Mouse (Mus musculus): ENCODE measurements at regions not wholly inside any gene's neighbourhood (a gene's known extent, or its start where the extent isn't known, plus 50 kb on each side); places are given as distances from the start of the nearest gene placed in this dataset.
"Not testable (repeated sequence)": the region's sequence is repeated elsewhere in the genome, so short reads cannot be mapped to it uniquely, and the experiment has no call there.

GRCm38 (mm10) chr2:53276435-53276834 is 84.9 kb downstream of the Arl6ip6 start:
- DNase-seq (ENCODE audit: low spot score in 2 of 2) = no peak

GRCm38 (mm10) chr2:53301712-53302423 is 110.3 kb downstream of the Arl6ip6 start:
- DNase-seq (ENCODE audit: low spot score in 2 of 2) = no peak

GRCm38 (mm10) chr2:53330680-53331079 is 139.2 kb downstream of the Arl6ip6 start:
- peak in 1 of 2 experiments; percentile 24 for DNase-seq (ENCODE audit: low spot score in 2 of 2)

- no peak for DNase-seq (ENCODE audit: low spot score in 2 of 2)
Observed at GRCm38 (mm10) chr2:53359026-53359425, 167.5 kb downstream of the Arl6ip6 start.

- DNase-seq (ENCODE audit: low spot score in 2 of 2) = no peak
Observed at GRCm38 (mm10) chr2:53382348-53382747, 190.8 kb downstream of the Arl6ip6 start.

GRCm38 (mm10) chr2:53384545-53385176 is 193.1 kb downstream of the Arl6ip6 start:
- DNase-seq (ENCODE audit: low spot score in 2 of 2) = no peak

DNA sequence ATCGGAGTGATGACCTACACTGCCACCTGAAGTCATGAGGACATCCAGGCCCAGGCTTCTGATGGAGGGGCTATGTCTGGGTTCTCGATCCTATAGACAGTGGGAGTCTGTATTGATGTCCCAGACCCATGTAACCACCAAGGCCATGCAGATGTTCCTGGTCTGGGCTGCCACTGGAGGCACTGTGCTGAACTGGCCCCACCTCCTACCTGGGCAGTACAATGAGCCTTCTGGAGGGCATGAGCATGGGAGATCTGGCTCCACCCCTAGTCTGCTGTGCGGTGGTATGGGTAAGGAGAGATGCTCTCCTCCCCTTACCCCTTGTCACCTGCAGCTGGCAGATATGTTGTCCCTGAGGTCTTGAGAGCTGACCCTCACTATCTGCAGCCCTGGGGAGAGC is 197.1 kb downstream of the Arl6ip6 start:
- no peak for DNase-seq (ENCODE audit: low spot score in 2 of 2)

- no peak for DNase-seq (ENCODE audit: low spot score in 2 of 2)
Observed at GRCm38 (mm10) chr2:53414471-53414870, 222.9 kb downstream of the Arl6ip6 start.

DNA sequence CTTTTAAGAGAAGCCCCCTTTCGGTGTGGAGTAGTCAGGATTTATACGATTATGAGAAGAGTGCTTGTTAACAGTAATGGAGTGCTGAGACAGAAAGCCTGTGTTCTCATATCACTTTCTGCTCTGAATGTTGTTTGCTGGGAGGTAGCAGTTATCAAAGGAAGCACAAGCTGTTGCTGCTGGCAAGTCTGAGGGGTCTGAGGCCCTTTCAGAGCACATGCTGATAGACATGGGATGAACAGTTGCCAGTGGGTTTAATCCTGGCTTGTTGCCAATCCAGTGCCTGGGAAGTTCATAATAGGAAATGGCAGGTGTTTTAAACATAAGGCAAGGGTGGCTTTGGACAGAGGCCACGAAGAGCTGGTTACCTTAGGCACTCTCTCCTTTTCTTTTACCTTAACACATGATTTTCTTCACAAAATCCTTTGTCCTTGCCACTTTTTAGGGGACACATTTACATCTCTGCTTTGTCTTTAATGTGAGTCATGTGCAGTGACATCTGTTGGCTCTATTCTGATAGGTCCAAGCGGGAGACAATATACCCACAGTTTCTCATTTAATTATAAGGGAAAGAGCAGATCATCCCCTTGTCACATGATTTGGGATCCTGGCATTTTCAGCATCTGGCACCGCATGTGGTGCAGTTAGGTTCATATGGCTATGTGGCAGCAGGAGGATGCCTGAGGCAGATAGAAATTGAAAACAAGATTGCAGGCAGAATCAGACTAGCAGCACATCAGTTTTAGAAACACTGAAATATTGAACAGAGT is 245.7 kb downstream of the Arl6ip6 start:
- no peak for DNase-seq (ENCODE audit: low spot score in 2 of 2)

GRCm38 (mm10) chr2:53440301-53440700 is 248.8 kb downstream of the Arl6ip6 start:
- peak in 1 of 2 experiments; percentile 23 for DNase-seq (ENCODE audit: low spot score in 2 of 2)

DNA sequence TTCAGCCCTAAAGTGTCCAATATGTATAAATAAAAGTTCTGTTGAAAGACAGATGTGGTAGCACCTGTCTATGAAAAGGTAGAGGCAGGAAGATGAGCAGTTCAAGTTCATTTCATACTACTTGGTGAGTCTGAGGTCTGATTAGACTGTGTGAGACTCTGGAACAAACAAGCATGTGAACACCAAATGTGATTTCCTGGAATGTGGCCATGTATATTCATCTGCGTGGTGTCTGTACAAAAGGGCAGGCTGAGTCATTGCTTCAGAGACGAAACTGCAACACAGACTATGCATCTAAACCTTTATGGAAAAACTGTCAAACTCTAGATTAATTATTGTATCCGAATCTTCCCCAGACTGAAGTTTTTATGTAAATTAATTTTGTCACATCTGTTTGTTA is 268.7 kb downstream of the Arl6ip6 start:
- DNase-seq (ENCODE audit: low spot score in 2 of 2) = no peak

DNA sequence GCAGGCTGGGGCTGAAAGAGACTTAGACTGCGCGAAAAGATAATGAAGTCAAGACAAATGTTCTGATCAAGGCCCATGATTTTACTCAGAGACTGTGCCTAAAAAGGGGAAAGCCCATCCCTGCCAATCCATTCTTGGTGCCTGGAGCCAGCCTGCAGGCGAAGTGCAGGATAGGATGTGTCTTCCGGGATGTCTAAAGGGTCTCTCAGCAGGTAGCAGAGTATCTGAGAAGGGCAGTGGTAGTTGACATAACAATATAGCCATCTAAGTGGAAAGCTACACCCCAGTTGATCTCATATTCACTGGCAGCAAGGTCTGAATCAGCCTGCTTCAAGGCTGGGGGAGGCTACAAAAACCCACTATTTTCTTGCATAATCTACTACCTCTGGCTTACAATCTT is 282.9 kb downstream of the Arl6ip6 start:
- DNase-seq (ENCODE audit: low spot score in 2 of 2) = no peak

- DNase-seq (ENCODE audit: low spot score in 2 of 2) = not testable (repeated sequence)
Observed at GRCm38 (mm10) chr2:53479051-53479450, 287.5 kb downstream of the Arl6ip6 start.

GRCm38 (mm10) chr2:53488301-53488700 is 296.8 kb downstream of the Arl6ip6 start:
- no peak for DNase-seq (ENCODE audit: low spot score in 2 of 2)

- no peak for DNase-seq (ENCODE audit: low spot score in 2 of 2)
Observed at GRCm38 (mm10) chr2:53490805-53491585, 299.5 kb downstream of the Arl6ip6 start.

DNA sequence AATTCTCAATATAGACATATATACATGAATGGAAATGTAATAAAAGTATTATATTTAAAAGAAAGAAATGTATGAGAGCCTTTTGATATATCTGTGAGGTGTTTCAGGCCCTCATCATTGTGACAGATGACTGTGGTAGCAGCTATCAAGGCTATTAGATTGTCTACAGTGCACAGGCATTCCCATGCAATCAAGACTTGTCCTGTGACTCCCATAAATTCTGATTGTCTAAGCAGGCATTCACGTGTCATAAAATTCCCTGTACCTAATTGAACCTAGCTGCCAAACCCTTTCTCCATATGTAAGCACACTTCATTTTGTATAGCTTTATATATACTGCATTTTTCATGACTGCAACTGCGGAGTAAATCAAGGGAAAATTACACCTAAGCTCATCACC is 301.3 kb downstream of the Arl6ip6 start:
- DNase-seq (ENCODE audit: low spot score in 2 of 2) = no peak

GRCm38 (mm10) chr2:53501657-53502274 is 310.2 kb downstream of the Arl6ip6 start:
- no peak for DNase-seq (ENCODE audit: low spot score in 2 of 2)

GRCm38 (mm10) chr2:53502275-53502667 is 310.7 kb downstream of the Arl6ip6 start:
- DNase-seq (ENCODE audit: low spot score in 2 of 2) = no peak

- no peak for DNase-seq (ENCODE audit: low spot score in 2 of 2)
Observed at GRCm38 (mm10) chr2:53542097-53542496, 350.6 kb downstream of the Arl6ip6 start.

DNA sequence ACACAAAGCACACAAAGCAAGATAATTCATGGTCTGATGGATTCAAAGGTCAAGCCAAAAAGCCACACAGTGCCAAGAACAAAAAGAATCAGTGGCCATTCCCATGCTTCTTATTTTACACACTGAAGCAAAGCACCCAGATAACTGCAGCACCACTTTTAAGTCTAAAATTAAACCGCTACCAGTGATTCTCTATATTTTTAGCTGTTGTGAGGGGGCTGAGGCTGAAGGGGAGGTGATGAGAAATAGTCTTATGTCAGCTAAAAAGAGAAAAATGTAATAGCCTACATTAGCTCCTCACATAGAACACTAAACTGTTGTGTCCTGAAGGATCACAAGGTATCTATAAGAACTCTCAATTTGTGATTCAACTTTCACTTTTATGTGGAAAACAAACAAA is 382.5 kb downstream of the Arl6ip6 start:
- no peak for DNase-seq (ENCODE audit: low spot score in 2 of 2)

GRCm38 (mm10) chr2:53605829-53606228 is 414.3 kb downstream of the Arl6ip6 start:
- DNase-seq (ENCODE audit: low spot score in 2 of 2) = no peak

Data from gastrocnemius, postnatal 4 days (tissue).